Mouse (Mus musculus) hindbrain, postnatal 0 days (tissue): Measurements from ENCODE around the gene Tubb4a. TPM values are rescaled to one million over a fixed set of nuclear protein-coding genes. Genes with fewer than 3 reads are reported as not detected.

Experiments
- ATAC-seq: fragments of 200-750 bp; cut with Nextera tagmentation; 2 replicates; pipeline ENCODE4 v1.8.0; 2017; ENCODE audit warnings: mild to moderate bottlenecking, moderate TSS enrichment, moderate library complexity
- DNase-seq: peaks from one replicate; pipeline ENCODE4 v3.0.0-alpha.2; 2015; ENCODE audit warnings: low spot score
- H3K27ac ChIP-seq: fragments of 300-500 bp; sonication (generic); 2 replicates; pipeline ENCODE4 v1.5.1; 2014; ENCODE audit warnings: mild to moderate bottlenecking
- H3K27me3 ChIP-seq: fragments of 300-500 bp; sonication (generic); 2 replicates; pipeline ENCODE4 v1.6.1; 2014; ENCODE audit warnings: low read length, mixed read lengths; ENCODE audit not compliant: insufficient read depth
- H3K36me3 ChIP-seq: fragments of 300-500 bp; sonication (generic); 2 replicates; pipeline ENCODE4 v1.6.1; 2014; ENCODE audit warnings: low read length, mixed read lengths; ENCODE audit not compliant: insufficient read depth
- H3K4me1 ChIP-seq: fragments of 300-500 bp; sonication (generic); 2 replicates; pipeline ENCODE4 v1.6.1; 2014; ENCODE audit warnings: antibody characterized with exemption, low read length, mixed read lengths; ENCODE audit not compliant: insufficient read depth
- H3K4me2 ChIP-seq: fragments of 300-500 bp; sonication (generic); 2 replicates; pipeline ENCODE4 v1.6.1; 2014; ENCODE audit warnings: low read depth, mild to moderate bottlenecking, low read length, moderate library complexity, mixed read lengths
- H3K4me3 ChIP-seq: fragments of 300-500 bp; sonication (generic); 2 replicates; pipeline ENCODE4 v1.5.1; 2014; ENCODE audit warnings: low read length
- H3K9ac ChIP-seq: fragments of 300-500 bp; sonication (generic); replicated peaks from 2 replicates; pipeline ENCODE4 v1.6.1; 2014; ENCODE audit warnings: mild to moderate bottlenecking, low read length, moderate library complexity, mixed read lengths
- H3K9me3 ChIP-seq: fragments of 300-500 bp; sonication (generic); 2 replicates; pipeline ENCODE4 v1.6.1; 2016; ENCODE audit warnings: low read length, mixed read lengths
- CTCF ChIP-seq: IDR thresholded peaks from 2 replicates; pipeline ENCODE4 v1.5.1; 2016; ENCODE audit warnings: antibody characterized with exemption, control low read depth, low read depth
- WGBS: fragments of 180-500 bp; shearing (Covaris S2); extraction: QIAGEN DNeasy Blood & Tissue Kit; methylation state at CpG from one replicate; pipeline ENCODE4 v1.1.7; 2014; 5-methylcytosine and 5-hydroxymethylcytosine counted together
- polyA plus RNA-seq: library from polyadenylated mRNA; unstranded; fragments of >200 nt; fragmentation: Nextera tagmentation; extraction: Ambion mirVana; gene quantifications from 2 replicates; pipeline ENCODE4 v1.2.1, GENCODE M21; 2015
- total RNA-seq: library from RNA; depleted of rRNA; stranded (reverse); fragments of >200 nt; gene quantifications from 2 replicates; pipeline ENCODE4 v1.2.3, GENCODE M21; 2014

Gene Tubb4a
- total and polyA plus RNA-seq, 2 experiments from 2014 or later: 209 to 346 TPM

GRCm38 (mm10) chr17:57070699-57071098 is 16.9 kb downstream of the Tubb4a start:
- no peaks in the 10 kb centered on the region for H3K9me3 ChIP-seq
- H3K36me3 ChIP-seq: no peaks in the 10 kb centered on the region
- H3K4me3 ChIP-seq: peak overlapping the region; percentile 6; the same call in 1 of the 2 replicates
- 3% methylated on average over 11 of the region's 11 CpGs for whole genome bisulfite sequencing
- no peak overlapping the region for H3K9ac ChIP-seq
- TF ChIP-seq CTCF: no peak
- no peaks in the 10 kb centered on the region for H3K4me1 ChIP-seq
- peak overlapping the region; percentile 23; the same call in 1 of the 2 replicates for H3K4me2 ChIP-seq
- no peaks in the 10 kb centered on the region for H3K27me3 ChIP-seq
- no peak overlapping the region for H3K27ac ChIP-seq
- DNase-seq (peak; percentile 49), ATAC-seq (peak; percentile 41; the same call in 1 of the 2 replicates)

- H3K27me3 ChIP-seq: no peaks in the 10 kb centered on the region
- H3K4me3 ChIP-seq: peak overlapping the region; percentile 6; the same call in 1 of the 2 replicates
- H3K9ac ChIP-seq: no peak overlapping the region
- no peak overlapping the region for H3K27ac ChIP-seq
- no peaks in the 10 kb centered on the region for H3K4me1 ChIP-seq
- DNase-seq (no peak), ATAC-seq (no peak)
- H3K36me3 ChIP-seq: no peaks in the 10 kb centered on the region
- WGBS: 16% methylated on average over 9 of the region's 9 CpGs
- TF ChIP-seq CTCF: no peak
- peak overlapping the region; percentile 23 for H3K4me2 ChIP-seq
- H3K9me3 ChIP-seq: no peaks in the 10 kb centered on the region
Measured at GRCm38 (mm10) chr17:57070272-57070671, 17.3 kb downstream of the Tubb4a start.

- 61% methylated on average over 5 of the region's 5 CpGs for WGBS
- Histone ChIP-seq H3K9me3 (no peaks in the 10 kb centered on the region), H3K4me2 (no peak overlapping the region), H3K27ac (no peak overlapping the region), H3K4me3 (no peak overlapping the region), H3K36me3 (no peaks in the 10 kb centered on the region), H3K9ac (no peak overlapping the region), H3K27me3 (peaks cover 8% of the 10 kb centered on the region), H3K4me1 (peaks cover 3% of the 10 kb centered on the region; the same call in 1 of the 2 replicates)
- ATAC-seq (no peak), DNase-seq (no peak)
- no peak for TF ChIP-seq CTCF
Measured at GRCm38 (mm10) chr17:57066908-57067307, 20.7 kb downstream of the Tubb4a start.

GRCm38 (mm10) chr17:57063031-57063430 is 24.6 kb downstream of the Tubb4a start:
- peaks cover 12% of the 10 kb centered on the region for H3K27me3 ChIP-seq
- H3K4me1 ChIP-seq: peaks cover 8% of the 10 kb centered on the region; the same call in 1 of the 2 replicates
- H3K27ac ChIP-seq: no peak overlapping the region
- H3K9me3 ChIP-seq: no peaks in the 10 kb centered on the region
- no peak for ATAC-seq
- H3K4me3 ChIP-seq: no peak overlapping the region
- no peak for DNase-seq
- no peak overlapping the region for H3K4me2 ChIP-seq
- no peaks in the 10 kb centered on the region for H3K36me3 ChIP-seq
- no peak for TF ChIP-seq CTCF
- H3K9ac ChIP-seq: no peak overlapping the region
- 13% methylated on average over 8 of the region's 8 CpGs for WGBS

- Histone ChIP-seq H3K4me1 (peaks cover 8% of the 10 kb centered on the region; the same call in 1 of the 2 replicates), H3K9ac (no peak overlapping the region), H3K4me2 (peak overlapping the region; percentile 66), H3K36me3 (no peaks in the 10 kb centered on the region), H3K27ac (no peak overlapping the region), H3K4me3 (peak overlapping the region; percentile 35), H3K9me3 (no peaks in the 10 kb centered on the region), H3K27me3 (peaks cover 12% of the 10 kb centered on the region)
- TF ChIP-seq CTCF: no peak
- DNase-seq: no peak
- under 1% methylated on average over 21 of the region's 22 CpGs for WGBS
- no peak for ATAC-seq
Measured at GRCm38 (mm10) chr17:57062548-57062947, 25.0 kb downstream of the Tubb4a start.

- Histone ChIP-seq H3K9ac (no peak overlapping the region), H3K4me3 (peak overlapping the region; percentile 35), H3K4me1 (peaks cover 8% of the 10 kb centered on the region; the same call in 1 of the 2 replicates), H3K27me3 (peaks cover 12% of the 10 kb centered on the region), H3K36me3 (no peaks in the 10 kb centered on the region), H3K4me2 (peak overlapping the region; percentile 66), H3K9me3 (no peaks in the 10 kb centered on the region), H3K27ac (no peak overlapping the region)
- ATAC-seq: no peak
- DNase-seq: no peak
- no peak for TF ChIP-seq CTCF
- 1% methylated on average over 39 of the region's 39 CpGs for WGBS
Measured at GRCm38 (mm10) chr17:57062011-57062521, 25.5 kb downstream of the Tubb4a start.

GRCm38 (mm10) chr17:57061069-57061468 is 26.5 kb downstream of the Tubb4a start:
- no peak for TF ChIP-seq CTCF
- 42% methylated on average over 10 of the region's 10 CpGs for WGBS
- no peak overlapping the region for H3K27ac ChIP-seq
- H3K4me1 ChIP-seq: peaks cover 8% of the 10 kb centered on the region; the same call in 1 of the 2 replicates
- no peak for ATAC-seq
- no peak for DNase-seq
- peak overlapping the region; percentile 66 for H3K4me2 ChIP-seq
- peaks cover 5% of the 10 kb centered on the region; the same call in 1 of the 2 replicates for H3K36me3 ChIP-seq
- no peaks in the 10 kb centered on the region for H3K9me3 ChIP-seq
- H3K9ac ChIP-seq: no peak overlapping the region
- peak overlapping the region; percentile 91 for H3K4me3 ChIP-seq
- H3K27me3 ChIP-seq: peaks cover 12% of the 10 kb centered on the region
